Mouse (Mus musculus) telencephalon, adult 2 months (tissue): ENCODE data around the gene Fgf22.

Experiments
- DNase-seq: peaks from one replicate; pipeline ENCODE4 v3.0.0-alpha.2; 2011; ENCODE audit warnings: low read depth, low spot score

Gene Fgf22

GRCm38 (mm10) chr10:79766508-79767325 is 11.8 kb downstream of the Fgf22 start, which contains the start of gene Rnf126:
TSS of gene Rnf126 (minus strand) at chr10:79766952.
- peak; percentile 98 for DNase-seq

- peak; percentile 97 for DNase-seq
Observed at GRCm38 (mm10) chr10:79767372-79768244, 12.7 kb downstream of the Fgf22 start.

- no peak for DNase-seq
Observed at GRCm38 (mm10) chr10:79768400-79768799, 13.5 kb downstream of the Fgf22 start.

- DNase-seq = no peak
Observed at GRCm38 (mm10) chr10:79769329-79769728, 14.5 kb downstream of the Fgf22 start.

- no peak for DNase-seq
Observed at GRCm38 (mm10) chr10:79772320-79772719, 17.4 kb downstream of the Fgf22 start.

GRCm38 (mm10) chr10:79773208-79773607 is 18.3 kb downstream of the Fgf22 start:
- DNase-seq = no peak

GRCm38 (mm10) chr10:79774486-79775279 is 19.8 kb downstream of the Fgf22 start:
- DNase-seq = no peak

- DNase-seq = no peak
Observed at GRCm38 (mm10) chr10:79777103-79777531, 22.2 kb downstream of the Fgf22 start, which contains the start of gene Fstl3. TSS of gene Fstl3 (plus strand) at chr10:79777272.

GRCm38 (mm10) chr10:79778006-79778405 is 23.1 kb downstream of the Fgf22 start:
- DNase-seq = no peak

- DNase-seq = no peak
Observed at GRCm38 (mm10) chr10:79779193-79779592, 24.3 kb downstream of the Fgf22 start.

GRCm38 (mm10) chr10:79779784-79780663 is 25.1 kb downstream of the Fgf22 start:
- peak; percentile 96 for DNase-seq

GRCm38 (mm10) chr10:79780664-79781015 is 25.8 kb downstream of the Fgf22 start:
- DNase-seq = peak; percentile 90

- DNase-seq = no peak
Observed at GRCm38 (mm10) chr10:79781139-79781538, 26.3 kb downstream of the Fgf22 start.

GRCm38 (mm10) chr10:79781956-79782355 is 27.1 kb downstream of the Fgf22 start:
- no peak for DNase-seq

GRCm38 (mm10) chr10:79783050-79783449 is 28.2 kb downstream of the Fgf22 start:
- DNase-seq = no peak

GRCm38 (mm10) chr10:79783920-79784800 is 29.3 kb downstream of the Fgf22 start:
- no peak for DNase-seq

- no peak for DNase-seq
Observed at GRCm38 (mm10) chr10:79788386-79789158, 33.7 kb downstream of the Fgf22 start.

GRCm38 (mm10) chr10:79789581-79789980 is 34.7 kb downstream of the Fgf22 start:
- DNase-seq = no peak

- no peak for DNase-seq
Observed at GRCm38 (mm10) chr10:79790861-79791260, 36.0 kb downstream of the Fgf22 start, which contains the start of gene Prss57. TSS of gene Prss57 (minus strand) at chr10:79790961.
